Mouse (Mus musculus): Measurements from ENCODE around the gene Lhx8. TPM values are rescaled to one million over a fixed set of nuclear protein-coding genes. Genes with fewer than 3 reads are reported as not detected.
A peak's percentile ranks its signal among the peaks of the same experiment; 100 is the strongest.

Lhx8 gene
- total RNA-seq (2021), result under 1 TPM in 1 of 2 experiments, not detected in 1; 0.11 TPM
- long read RNA-seq, experiment 1, result 0 reads
- long read RNA-seq, experiment 2, result 0 reads

- Histone ChIP-seq H3K27ac (no peak within 1 kb of the TSS), H3K4me3 (peak within 1 kb of the TSS; percentile 62)
- peak; percentile 22 for DNase-seq
- intact Hi-C loops (cut with DNase I), result loop anchor here (5.0 kb wide), 1 partner anchor 242 kb away; no protein-coding TSS in a partner anchor
- TF ChIP-seq CTCF (IDR thresholded peaks at IDR 0.05), result no peak
These were observed at the start of gene Lhx8 for GRCm38 (mm10) chr3:154330181-154331002. Lhx8 (minus strand) TSS chr3:154330659.

GRCm38 (mm10) chr3:154373536-154373935 is 43.1 kb upstream of the Lhx8 start:
- DNase-seq, result no peak
- intact Hi-C loops (cut with DNase I), result no loop called here
- no peak overlapping the region for H3K27ac ChIP-seq
- no peak for TF ChIP-seq CTCF (IDR thresholded peaks at IDR 0.05)
- H3K4me3 ChIP-seq, result no peak overlapping the region

GRCm38 (mm10) chr3:154372688-154373087 is 42.2 kb upstream of the Lhx8 start:
- DNase-seq, result no peak
- intact Hi-C loops (cut with DNase I), result no loop called here
- H3K4me3 ChIP-seq, result no peak overlapping the region
- no peak overlapping the region for H3K27ac ChIP-seq
- no peak for TF ChIP-seq CTCF (IDR thresholded peaks at IDR 0.05)

- H3K4me3 ChIP-seq, result no peak overlapping the region
These were observed 36.9 kb upstream of the Lhx8 start for GRCm38 (mm10) chr3:154367327-154367726.

GRCm38 (mm10) chr3:154364604-154365209 is 34.2 kb upstream of the Lhx8 start:
- intact Hi-C loops (cut with DNase I), result no loop called here
- Histone ChIP-seq H3K4me3 (no peak overlapping the region), H3K27ac (no peak overlapping the region)
- no peak for DNase-seq
- peak; percentile 48 for TF ChIP-seq CTCF (IDR thresholded peaks at IDR 0.05)

More at GRCm38 (mm10) chr3:154367327-154367726, 36.9 kb upstream of the Lhx8 start:
- intact Hi-C loops (cut with DNase I), result no loop called here
- DNase-seq, result no peak
- no peak overlapping the region for H3K27ac ChIP-seq
- TF ChIP-seq CTCF (IDR thresholded peaks at IDR 0.05), result no peak

GRCm38 (mm10) chr3:154363507-154363906 is 33.0 kb upstream of the Lhx8 start:
- no peak for TF ChIP-seq CTCF (IDR thresholded peaks at IDR 0.05)
- DNase-seq, result no peak
- no peak overlapping the region for H3K4me3 ChIP-seq
- intact Hi-C loops (cut with DNase I), result no loop called here
- H3K27ac ChIP-seq, result no peak overlapping the region

- TF ChIP-seq CTCF (IDR thresholded peaks at IDR 0.05), result no peak
- intact Hi-C loops (cut with DNase I), result no loop called here
- Histone ChIP-seq H3K4me3 (no peak overlapping the region), H3K27ac (no peak overlapping the region)
- DNase-seq, result no peak
These were observed 28.8 kb upstream of the Lhx8 start for GRCm38 (mm10) chr3:154359231-154359630.

GRCm38 (mm10) chr3:154340294-154340914 is 9.9 kb upstream of the Lhx8 start:
- Histone ChIP-seq H3K4me3 (no peak overlapping the region), H3K27ac (no peak overlapping the region)
- no peak for DNase-seq
- TF ChIP-seq CTCF (IDR thresholded peaks at IDR 0.05), result no peak
- intact Hi-C loops (cut with DNase I), result no loop called here

- intact Hi-C loops (cut with DNase I), result no loop called here
- H3K4me3 ChIP-seq, result no peak overlapping the region
- no peak for TF ChIP-seq CTCF (IDR thresholded peaks at IDR 0.05)
- DNase-seq, result no peak
- no peak overlapping the region for H3K27ac ChIP-seq
These were observed 9.3 kb upstream of the Lhx8 start for GRCm38 (mm10) chr3:154339649-154340260.

GRCm38 (mm10) chr3:154334806-154335205 is 4.3 kb upstream of the Lhx8 start:
- no peak overlapping the region for H3K4me3 ChIP-seq
- no peak overlapping the region for H3K27ac ChIP-seq
- intact Hi-C loops (cut with DNase I), result loop anchor here (5.0 kb wide), 1 partner anchor 237 kb away; no protein-coding TSS in a partner anchor
- TF ChIP-seq CTCF (IDR thresholded peaks at IDR 0.05), result no peak
- DNase-seq, result no peak

GRCm38 (mm10) chr3:154333401-154333999 is 3.0 kb upstream of the Lhx8 start:
- no peak for DNase-seq
- Histone ChIP-seq H3K4me3 (no peak overlapping the region), H3K27ac (no peak overlapping the region)
- TF ChIP-seq CTCF (IDR thresholded peaks at IDR 0.05), result no peak
- intact Hi-C loops (cut with DNase I), result loop anchor here (5.0 kb wide), 1 partner anchor 239 kb away; no protein-coding TSS in a partner anchor

- no peak overlapping the region for H3K27ac ChIP-seq
- no peak for TF ChIP-seq CTCF (IDR thresholded peaks at IDR 0.05)
- no peak for DNase-seq
- no peak overlapping the region for H3K4me3 ChIP-seq
- intact Hi-C loops (cut with DNase I), result loop anchor here (5.0 kb wide), 1 partner anchor 239 kb away; no protein-coding TSS in a partner anchor
These were observed 2.5 kb upstream of the Lhx8 start for GRCm38 (mm10) chr3:154332941-154333340.

Data from gastrocnemius, adult 2 months (tissue).